Mouse (Mus musculus) B cell, adult 2 months (primary cell): ENCODE results near the gene Mlx.

ENCODE experiments used
- DNase-seq, 2 experiments: peaks; one replicate each; pipeline ENCODE4 v3.0.0; 2022

The Mlx gene

DNA sequence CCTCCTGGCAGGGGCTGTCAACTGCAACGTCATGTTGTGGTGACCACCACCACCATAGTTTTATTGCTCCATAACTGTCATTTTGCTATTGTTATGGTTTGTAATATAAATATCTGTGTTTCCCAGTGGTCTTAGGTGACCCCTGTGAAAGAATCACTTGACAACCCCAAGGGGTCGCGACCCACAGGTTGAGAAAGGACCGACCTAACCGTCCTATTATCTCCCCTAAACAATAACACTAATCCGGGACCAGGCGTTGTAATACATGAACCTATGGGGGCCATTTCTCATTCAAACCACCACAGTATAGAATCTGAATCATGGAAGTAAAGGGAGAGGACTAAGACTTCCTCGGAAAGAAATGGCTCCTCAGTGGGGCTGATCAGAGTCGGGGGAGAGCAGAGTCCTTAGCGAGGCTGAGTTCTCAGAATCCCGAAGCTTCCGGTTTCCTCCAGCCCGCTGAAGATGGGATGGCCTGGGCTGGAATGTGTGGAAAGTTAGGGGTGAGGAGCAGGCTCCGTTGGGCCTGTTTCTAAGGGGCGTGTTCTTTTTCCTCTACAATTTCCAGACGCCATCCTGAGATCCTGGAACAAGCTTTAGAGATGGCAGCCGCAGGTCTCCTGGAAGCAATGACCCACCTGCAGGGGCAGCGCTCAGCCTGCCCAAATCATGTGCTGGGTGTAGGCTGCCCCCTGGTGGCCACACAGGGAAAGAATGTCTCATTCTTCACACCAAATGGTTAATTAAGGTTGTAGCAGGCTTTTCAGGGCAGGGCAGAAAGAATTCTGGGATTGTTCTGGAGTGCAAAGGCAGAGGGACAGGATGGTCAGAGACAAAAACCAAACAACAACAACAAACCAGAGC lies 20.3 kb upstream of the Mlx start:
- DNase-seq: peak; percentile 90 to 91

GRCm38 (mm10) chr11:101069391-101070188 lies 17.5 kb upstream of the Mlx start, which contains the start of gene Naglu:
Naglu (plus strand) TSS chr11:101070012.
- peak; percentile 93 to 94 for DNase-seq

DNA sequence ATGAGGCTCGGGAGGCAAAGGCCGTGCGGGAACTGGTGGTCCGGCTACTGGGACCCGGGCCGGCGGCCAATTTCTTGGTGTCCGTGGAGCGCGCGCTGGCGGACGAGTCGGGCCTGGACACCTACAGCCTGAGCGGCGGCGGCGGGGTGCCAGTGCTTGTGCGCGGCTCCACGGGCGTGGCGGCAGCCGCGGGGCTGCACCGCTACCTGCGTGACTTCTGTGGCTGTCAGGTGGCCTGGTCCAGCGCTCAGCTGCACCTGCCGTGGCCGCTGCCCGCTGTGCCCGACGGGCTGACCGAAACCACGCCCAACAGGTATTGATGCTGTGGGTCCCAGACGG lies 16.9 kb upstream of the Mlx start:
- no peak for DNase-seq

- no peak for DNase-seq
Observed at GRCm38 (mm10) chr11:101070987-101071386, 16.1 kb upstream of the Mlx start.

DNA sequence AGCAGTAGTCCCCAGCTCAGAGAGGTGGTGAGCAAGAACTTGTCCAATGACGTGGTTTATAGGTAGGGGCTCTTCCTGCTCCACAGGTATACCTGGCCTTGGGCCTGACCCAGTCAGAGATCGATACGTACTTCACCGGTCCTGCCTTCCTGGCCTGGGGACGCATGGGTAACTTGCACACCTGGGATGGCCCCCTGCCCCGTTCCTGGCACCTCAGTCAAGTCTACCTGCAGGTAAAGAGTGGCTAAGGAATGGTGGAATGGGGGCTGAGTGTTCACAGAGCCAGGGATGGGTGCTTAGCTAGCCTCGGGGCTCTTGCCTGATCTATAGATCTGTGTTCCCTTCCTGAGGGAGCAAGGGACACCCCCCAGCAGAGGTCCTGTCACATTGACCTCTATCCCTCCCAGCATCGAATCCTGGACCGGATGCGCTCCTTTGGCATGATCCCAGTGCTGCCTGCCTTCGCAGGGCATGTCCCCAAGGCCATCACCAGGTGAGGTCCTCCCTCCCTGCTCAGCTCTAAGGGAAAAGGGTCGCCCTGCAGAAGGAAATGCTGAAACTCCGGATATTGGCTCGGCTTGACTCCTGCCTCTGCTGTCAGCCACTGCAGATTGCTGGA lies 15.2 kb upstream of the Mlx start:
- DNase-seq: no peak

DNA sequence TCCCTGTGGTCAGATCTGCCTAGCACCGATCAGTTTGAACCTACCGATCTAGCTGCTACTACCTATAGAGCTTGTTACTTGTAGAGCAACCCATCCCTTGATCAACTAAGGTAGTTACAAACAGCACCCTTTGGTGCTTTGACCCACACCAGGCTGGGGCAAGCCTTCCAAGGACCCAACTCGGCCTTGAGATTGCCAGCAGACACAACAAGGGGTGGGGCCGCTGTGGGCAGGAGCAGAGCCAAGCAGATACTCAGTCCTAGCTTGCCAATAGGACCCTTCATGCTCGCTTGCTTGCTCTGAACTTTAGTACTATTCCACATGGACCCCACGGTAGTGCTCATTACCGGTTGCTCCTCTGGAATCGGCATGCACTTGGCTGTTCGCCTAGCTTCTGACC lies 9.0 kb upstream of the Mlx start, which contains the start of gene Hsd17b1:
Gene Hsd17b1 (plus strand): TSS at position 291 of the 400 bp plus-strand sequence.
- DNase-seq: no peak

GRCm38 (mm10) chr11:101079746-101080145 lies 7.3 kb upstream of the Mlx start:
- DNase-seq: no peak

DNA sequence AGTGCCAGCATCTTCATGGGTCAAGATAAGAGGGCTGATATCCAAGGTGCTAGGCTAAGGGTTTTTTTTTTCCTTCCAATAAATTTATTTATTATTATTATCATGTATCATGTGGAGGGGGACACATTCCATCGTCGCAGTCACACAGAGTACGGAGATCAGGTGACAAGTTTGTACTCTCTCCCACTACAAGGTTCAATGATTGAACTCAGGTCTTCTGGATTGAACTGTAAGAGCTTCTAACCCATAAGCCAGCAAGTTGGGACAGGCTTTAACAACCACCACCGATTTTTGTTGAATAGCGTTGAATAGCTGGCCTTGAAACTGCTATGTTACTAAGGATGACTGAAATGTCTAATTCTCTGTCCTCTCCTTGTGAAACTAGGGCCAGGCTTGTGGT lies 6.7 kb upstream of the Mlx start:
- no peak for DNase-seq

DNA sequence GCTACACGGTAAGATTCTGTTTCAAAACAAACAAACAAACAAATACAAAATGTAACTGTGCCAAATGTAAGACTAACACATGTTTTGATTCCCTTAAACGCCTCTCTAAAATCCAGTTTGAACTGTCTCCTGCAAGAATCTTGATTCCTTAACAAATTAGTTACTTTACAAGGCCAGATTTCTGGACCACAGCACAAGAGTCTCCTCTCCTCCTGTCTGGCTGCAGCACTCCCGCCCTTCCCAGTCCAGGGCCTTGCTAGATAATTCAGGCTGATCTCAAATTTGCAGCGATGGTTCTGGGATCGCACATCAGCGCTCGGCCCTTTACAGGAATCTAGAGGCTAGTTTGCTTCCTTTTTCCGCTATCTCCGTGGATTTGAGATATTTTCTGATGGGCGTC lies 5.4 kb upstream of the Mlx start:
- DNase-seq: no peak

- peak; percentile 80 to 85 for DNase-seq
Observed at GRCm38 (mm10) chr11:101082208-101083082, 4.6 kb upstream of the Mlx start, which contains the start of gene Coasy. Coasy (plus strand) TSS chr11:101082565.

- DNase-seq: no peak
Observed at GRCm38 (mm10) chr11:101083083-101083697, 3.9 kb upstream of the Mlx start.

DNA sequence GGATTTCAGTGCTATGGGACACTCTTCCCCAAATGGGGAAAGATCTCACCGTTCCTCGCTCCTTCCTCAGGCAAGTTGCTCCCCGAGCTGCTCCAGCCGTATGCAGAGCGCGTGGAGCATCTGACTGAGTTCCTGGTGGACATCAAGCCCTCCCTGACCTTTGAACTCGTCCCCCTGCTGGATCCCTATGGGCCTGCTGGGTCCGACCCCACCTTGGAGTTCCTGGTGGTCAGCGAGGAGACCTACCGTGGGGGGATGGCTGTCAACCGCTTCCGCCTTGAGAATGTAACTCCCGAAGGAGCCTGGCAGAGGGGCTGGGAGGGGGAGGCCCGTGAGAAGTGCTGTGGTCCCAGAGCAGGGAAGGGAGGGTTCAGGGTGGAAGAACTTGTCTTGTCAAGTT lies 2.8 kb upstream of the Mlx start:
- no peak for DNase-seq

DNA sequence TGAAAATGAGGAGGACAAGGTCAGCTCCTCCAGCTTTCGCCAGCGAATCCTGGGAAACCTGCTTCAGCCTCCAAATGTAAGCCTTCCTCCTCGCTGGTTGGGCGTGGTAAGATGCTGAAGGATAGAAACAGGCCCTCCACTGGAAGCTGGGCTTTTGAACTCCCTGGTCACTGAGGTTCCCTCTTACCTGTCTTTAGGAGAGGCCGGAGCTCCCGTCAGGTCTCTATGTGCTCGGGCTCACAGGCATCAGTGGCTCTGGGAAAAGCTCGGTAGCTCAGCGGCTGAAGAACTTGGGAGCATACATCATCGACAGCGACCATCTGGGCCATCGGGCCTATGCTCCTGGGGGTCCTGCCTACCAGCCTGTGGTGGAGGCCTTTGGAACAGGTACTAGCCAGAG lies 2.3 kb upstream of the Mlx start:
- DNase-seq: no peak

DNA sequence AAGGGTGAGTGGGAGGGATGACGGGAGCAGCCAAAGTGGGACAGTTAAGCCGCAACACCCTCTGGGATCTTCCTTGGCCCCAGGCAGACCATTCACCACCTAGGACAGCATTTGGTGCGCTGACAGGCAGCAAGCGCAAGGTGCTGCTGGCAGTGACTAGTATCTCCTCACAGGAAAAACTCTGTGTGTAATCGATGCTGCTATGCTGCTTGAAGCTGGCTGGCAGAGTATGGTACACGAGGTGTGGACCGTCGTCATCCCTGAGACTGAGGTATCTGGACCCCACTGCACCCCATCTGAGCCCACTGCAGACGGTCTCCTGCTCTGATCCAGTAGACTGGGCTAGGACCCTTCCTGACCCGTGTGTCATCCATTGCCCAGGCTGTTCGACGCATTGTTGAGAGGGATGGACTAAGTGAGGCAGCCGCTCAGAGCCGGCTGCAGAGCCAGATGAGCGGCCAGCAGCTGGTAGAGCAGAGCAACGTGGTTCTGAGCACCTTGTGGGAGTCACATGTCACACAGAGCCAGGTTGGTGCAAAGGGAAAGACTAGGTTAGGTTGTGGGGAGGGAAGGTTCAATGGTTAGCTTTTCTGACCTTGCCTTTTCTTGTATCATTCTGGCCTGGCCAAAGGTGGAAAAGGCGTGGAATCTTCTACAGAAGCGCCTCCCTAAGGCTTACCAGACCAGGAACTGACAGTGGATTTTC lies 1.3 kb upstream of the Mlx start:
- DNase-seq: no peak

DNA sequence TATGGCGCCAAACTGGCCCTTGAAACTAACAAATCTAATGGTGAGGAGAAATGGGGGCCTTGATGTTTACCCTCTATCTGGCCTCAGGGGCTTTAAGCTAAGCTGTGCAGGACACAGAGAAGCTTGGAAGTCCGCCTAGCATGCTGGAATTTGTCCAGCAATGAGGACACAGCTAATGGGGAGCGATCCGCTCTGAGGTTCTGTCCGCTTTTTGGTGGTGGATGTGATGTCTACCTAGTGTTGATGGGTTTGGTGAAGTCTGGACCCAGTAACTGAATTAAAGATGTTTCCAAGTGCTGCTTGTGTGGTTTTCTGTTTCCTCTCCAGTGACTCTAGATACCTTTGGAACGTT lies 778 bp upstream of the Mlx start:
- no peak for DNase-seq

DNA sequence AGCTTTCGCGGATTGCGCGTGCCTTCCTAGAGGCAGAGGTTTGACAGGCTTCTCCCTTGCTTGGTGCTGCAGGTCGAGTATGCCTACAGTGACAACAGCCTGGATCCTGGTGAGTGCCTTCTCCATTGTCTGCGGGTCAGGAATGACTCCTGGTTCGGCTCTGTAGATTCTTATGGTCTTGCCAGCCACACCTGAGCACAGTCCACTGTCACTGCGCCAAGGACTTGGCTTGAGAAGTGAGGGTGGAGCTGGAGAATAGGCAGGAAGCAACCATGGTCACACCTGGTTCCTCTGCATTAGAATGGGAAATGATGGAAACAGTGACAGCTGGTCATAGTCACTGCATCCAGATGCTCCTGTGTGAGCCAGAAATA lies 592 bp downstream of the Mlx start:
- no peak for DNase-seq

GRCm38 (mm10) chr11:101089931-101090330 lies 2.9 kb downstream of the Mlx start:
- no peak for DNase-seq

- DNase-seq: no peak
Observed at GRCm38 (mm10) chr11:101094930-101095313, 7.8 kb downstream of the Mlx start.

DNA sequence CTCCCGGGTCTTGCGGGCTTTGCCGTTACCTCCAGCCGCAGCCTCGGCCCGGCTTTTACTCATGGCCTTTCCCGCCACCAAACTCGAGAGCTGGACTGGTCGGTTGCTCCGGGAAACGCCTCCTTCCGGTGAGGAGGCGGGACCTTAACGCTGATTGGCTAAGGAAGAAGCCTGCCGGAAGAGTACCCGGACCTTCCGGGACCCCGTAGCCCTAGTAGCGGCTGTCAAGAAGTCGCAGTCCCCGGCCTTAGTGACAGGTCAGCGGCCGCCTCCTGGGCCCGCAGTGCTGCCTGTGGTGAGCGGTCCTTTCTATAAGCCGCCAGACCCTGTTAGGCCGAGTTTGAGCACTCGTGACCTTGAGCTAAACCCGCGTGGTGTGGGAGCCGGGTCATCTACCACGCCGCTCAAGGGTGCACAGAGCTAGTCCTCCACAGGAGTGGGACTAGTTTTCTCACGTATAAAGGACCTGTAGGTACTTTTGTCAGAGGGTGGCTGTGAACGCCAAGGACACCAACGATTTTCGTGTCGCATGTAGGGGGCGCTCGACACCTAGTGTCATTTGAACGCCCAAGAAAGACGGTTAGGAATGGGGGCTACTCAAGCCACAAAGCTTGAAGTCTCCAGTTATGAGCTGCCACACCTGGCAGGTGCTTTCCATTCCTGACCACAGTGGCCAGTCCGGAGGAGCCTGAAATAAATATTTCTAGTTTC lies 8.4 kb downstream of the Mlx start, which contains the start of gene Psmc3ip:
Gene Psmc3ip (minus strand): TSS at position 123 of the 711 bp plus-strand sequence.
- DNase-seq: peak; percentile 94

- DNase-seq: no peak
Observed at GRCm38 (mm10) chr11:101098231-101098630, 11.2 kb downstream of the Mlx start.

DNA sequence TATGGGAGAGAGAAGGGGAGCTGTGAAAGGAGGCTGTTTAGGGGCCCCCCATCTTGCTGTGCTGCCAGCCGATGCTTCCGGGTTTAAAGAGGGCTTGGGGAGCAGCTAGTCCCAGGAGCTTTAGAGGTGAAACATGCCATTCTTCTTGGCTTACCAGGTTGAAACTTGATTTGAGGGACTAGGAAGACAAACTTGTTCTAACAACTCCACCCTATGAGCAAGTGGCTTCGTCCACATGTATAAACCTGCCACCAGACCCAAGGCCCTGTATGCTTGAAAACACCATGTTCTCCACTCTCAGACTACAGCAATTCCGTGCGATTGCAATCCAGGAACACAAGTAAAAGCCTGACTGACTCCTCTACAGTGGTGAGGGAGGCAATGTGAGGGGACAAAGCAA lies 15.9 kb downstream of the Mlx start:
- no peak for DNase-seq
